Mouse (Mus musculus): ENCODE measurements around the gene Supt20. TPM values are rescaled to one million over a fixed set of nuclear protein-coding genes. Genes with fewer than 3 reads are reported as not detected.
A peak's percentile ranks its signal among the peaks of the same experiment; 100 is the strongest.

Gene Supt20
- polyA plus RNA-seq, 1 experiment from 2014 or later: 129 TPM

GRCm38 (mm10) chr3:54766034-54766433, 73.4 kb downstream of the Supt20 start:
- 86% methylated on average over 14 of the region's 14 CpGs for WGBS
- DNase-seq (ENCODE audit: low spot score) (no peak), ATAC-seq (replicated peaks; ENCODE audit: low FRiP score) (no peak)
- H3K4me2 ChIP-seq (ENCODE audit: low read depth, low read length, severe bottlenecking): no peak overlapping the region
- H3K4me3 ChIP-seq (ENCODE audit: low read depth, low read length): no peak overlapping the region
- H3K27ac ChIP-seq (ENCODE audit: low read depth, low read length): no peak overlapping the region
- no peaks in the 10 kb centered on the region for H3K36me3 ChIP-seq (ENCODE audit: control insufficient read depth, insufficient read depth, low read length)
- H3K4me1 ChIP-seq (replicated peaks; ENCODE audit: control insufficient read depth, insufficient read depth, low read length): no peaks in the 10 kb centered on the region
- H3K27me3 ChIP-seq (ENCODE audit: control insufficient read depth, insufficient read depth, low read length): no peaks in the 10 kb centered on the region
- no peak overlapping the region for H3K9ac ChIP-seq (ENCODE audit: low read length)
- no peaks in the 10 kb centered on the region for H3K9me3 ChIP-seq (ENCODE audit: control insufficient read depth, low read length)

GRCm38 (mm10) chr3:54766811-54767210, 74.2 kb downstream of the Supt20 start:
- no peak overlapping the region for H3K27ac ChIP-seq (ENCODE audit: low read depth, low read length)
- no peaks in the 10 kb centered on the region for H3K36me3 ChIP-seq (ENCODE audit: control insufficient read depth, insufficient read depth, low read length)
- H3K4me2 ChIP-seq (ENCODE audit: low read depth, low read length, severe bottlenecking): no peak overlapping the region
- H3K4me1 ChIP-seq (replicated peaks; ENCODE audit: control insufficient read depth, insufficient read depth, low read length): no peaks in the 10 kb centered on the region
- DNase-seq (ENCODE audit: low spot score): no peak
- no peaks in the 10 kb centered on the region for H3K27me3 ChIP-seq (ENCODE audit: control insufficient read depth, insufficient read depth, low read length)
- 87% methylated on average over 5 of the region's 5 CpGs for WGBS
- no peak overlapping the region for H3K9ac ChIP-seq (ENCODE audit: low read length)
- H3K4me3 ChIP-seq (ENCODE audit: low read depth, low read length): no peak overlapping the region
- ATAC-seq (replicated peaks; ENCODE audit: low FRiP score): no peak
- no peaks in the 10 kb centered on the region for H3K9me3 ChIP-seq (ENCODE audit: control insufficient read depth, low read length)

GRCm38 (mm10) chr3:54768592-54768991, 76.0 kb downstream of the Supt20 start:
- no peak for ATAC-seq (replicated peaks; ENCODE audit: low FRiP score)
- 92% methylated on average over 8 of the region's 8 CpGs for WGBS
- no peak overlapping the region for H3K4me3 ChIP-seq (ENCODE audit: low read depth, low read length)

GRCm38 (mm10) chr3:54769349-54770275, 77.0 kb downstream of the Supt20 start:
- DNase-seq (ENCODE audit: low spot score) (no peak), ATAC-seq (replicated peaks; ENCODE audit: low FRiP score) (no peak)
- Histone ChIP-seq H3K4me2 (ENCODE audit: low read depth, low read length, severe bottlenecking) (no peak overlapping the region), H3K4me1 (replicated peaks; ENCODE audit: control insufficient read depth, insufficient read depth, low read length) (no peaks in the 10 kb centered on the region), H3K36me3 (ENCODE audit: control insufficient read depth, insufficient read depth, low read length) (no peaks in the 10 kb centered on the region), H3K27me3 (ENCODE audit: control insufficient read depth, insufficient read depth, low read length) (no peaks in the 10 kb centered on the region), H3K4me3 (ENCODE audit: low read depth, low read length) (no peak overlapping the region), H3K9ac (ENCODE audit: low read length) (no peak overlapping the region), H3K27ac (ENCODE audit: low read depth, low read length) (no peak overlapping the region), H3K9me3 (ENCODE audit: control insufficient read depth, low read length) (peaks cover 3% of the 10 kb centered on the region; the same call in 1 of the 2 replicates)
- WGBS: 60% methylated on average over 17 of the region's 17 CpGs

More at GRCm38 (mm10) chr3:54768592-54768991, 76.0 kb downstream of the Supt20 start:
- no peaks in the 10 kb centered on the region for H3K27me3 ChIP-seq (ENCODE audit: control insufficient read depth, insufficient read depth, low read length)
- H3K9me3 ChIP-seq (ENCODE audit: control insufficient read depth, low read length): peaks cover 1% of the 10 kb centered on the region; the same call in 1 of the 2 replicates
- no peak for DNase-seq (ENCODE audit: low spot score)
- no peak overlapping the region for H3K9ac ChIP-seq (ENCODE audit: low read length)
- H3K36me3 ChIP-seq (ENCODE audit: control insufficient read depth, insufficient read depth, low read length): no peaks in the 10 kb centered on the region
- H3K4me2 ChIP-seq (ENCODE audit: low read depth, low read length, severe bottlenecking): no peak overlapping the region
- H3K4me1 ChIP-seq (replicated peaks; ENCODE audit: control insufficient read depth, insufficient read depth, low read length): no peaks in the 10 kb centered on the region
- no peak overlapping the region for H3K27ac ChIP-seq (ENCODE audit: low read depth, low read length)

GRCm38 (mm10) chr3:54773613-54774012, 81.0 kb downstream of the Supt20 start:
- Histone ChIP-seq H3K27me3 (ENCODE audit: control insufficient read depth, insufficient read depth, low read length) (no peaks in the 10 kb centered on the region), H3K9me3 (ENCODE audit: control insufficient read depth, low read length) (peaks cover 3% of the 10 kb centered on the region; the same call in 1 of the 2 replicates), H3K4me3 (ENCODE audit: low read depth, low read length) (no peak overlapping the region), H3K4me2 (ENCODE audit: low read depth, low read length, severe bottlenecking) (no peak overlapping the region), H3K36me3 (ENCODE audit: control insufficient read depth, insufficient read depth, low read length) (no peaks in the 10 kb centered on the region), H3K27ac (ENCODE audit: low read depth, low read length) (no peak overlapping the region), H3K9ac (ENCODE audit: low read length) (no peak overlapping the region), H3K4me1 (replicated peaks; ENCODE audit: control insufficient read depth, insufficient read depth, low read length) (no peaks in the 10 kb centered on the region)
- peak; percentile 30 for DNase-seq (ENCODE audit: low spot score)
- 82% methylated on average over 6 of the region's 6 CpGs for WGBS
- no peak for ATAC-seq (replicated peaks; ENCODE audit: low FRiP score)

GRCm38 (mm10) chr3:54775989-54776631, 83.5 kb downstream of the Supt20 start:
- DNase-seq (ENCODE audit: low spot score) (peak; percentile 30), ATAC-seq (replicated peaks; ENCODE audit: low FRiP score) (no peak)
- Histone ChIP-seq H3K9me3 (ENCODE audit: control insufficient read depth, low read length) (peaks cover 3% of the 10 kb centered on the region; the same call in 1 of the 2 replicates), H3K27me3 (ENCODE audit: control insufficient read depth, insufficient read depth, low read length) (no peaks in the 10 kb centered on the region), H3K27ac (ENCODE audit: low read depth, low read length) (no peak overlapping the region), H3K4me3 (ENCODE audit: low read depth, low read length) (no peak overlapping the region), H3K4me2 (ENCODE audit: low read depth, low read length, severe bottlenecking) (no peak overlapping the region), H3K9ac (ENCODE audit: low read length) (no peak overlapping the region), H3K4me1 (replicated peaks; ENCODE audit: control insufficient read depth, insufficient read depth, low read length) (no peaks in the 10 kb centered on the region), H3K36me3 (ENCODE audit: control insufficient read depth, insufficient read depth, low read length) (no peaks in the 10 kb centered on the region)
- WGBS: 66% methylated on average over 7 of the region's 7 CpGs

Other genes starting within 250 kb of the Supt20 start
- 1.0 and 1.8 TPM in 2 replicates for gene Gm21958, start 21.5 kb downstream of the Supt20 start, polyA plus RNA-seq (2014; fragmentation: Nextera tagmentation; extraction: Ambion mirVana)
- 166 and 176 TPM in 2 replicates for gene Exosc8, start 42.6 kb downstream of the Supt20 start, polyA plus RNA-seq (2014; fragmentation: Nextera tagmentation; extraction: Ambion mirVana)
- 37.7 and 39.4 TPM in 2 replicates for gene Alg5, start 42.7 kb downstream of the Supt20 start, polyA plus RNA-seq (2014; fragmentation: Nextera tagmentation; extraction: Ambion mirVana)
- gene Smad9, start 62.8 kb downstream of the Supt20 start, polyA plus RNA-seq (2014; fragmentation: Nextera tagmentation; extraction: Ambion mirVana): 0.32 and 0.33 TPM in 2 replicates
- 57.6 and 65.6 TPM in 2 replicates for gene Rfxap, start 115.0 kb downstream of the Supt20 start, polyA plus RNA-seq (2014; fragmentation: Nextera tagmentation; extraction: Ambion mirVana)
- 0.64 and 0.73 TPM in 2 replicates for gene Sertm1, start 223.1 kb downstream of the Supt20 start, polyA plus RNA-seq (2014; fragmentation: Nextera tagmentation; extraction: Ambion mirVana)

Measured in forebrain, embryonic 11.5 days (tissue).